Mouse (Mus musculus) CH12.LX (cell line): ENCODE data around the gene H2-Aa. TPM values are rescaled to one million over a fixed set of nuclear protein-coding genes. Genes with fewer than 3 reads are reported as not detected.

ENCODE experiments used
- DNase-seq: peaks from one replicate; pipeline ENCODE4 v3.0.0-alpha.2; 2013; ENCODE audit errors: extremely low read depth
- H3K27ac ChIP-seq: 2 replicates; pipeline ENCODE4 v1.5.1; 2012; ENCODE audit warnings: low read depth, mild to moderate bottlenecking, control low read depth, moderate library complexity; ENCODE audit not compliant: insufficient read depth
- H3K27me3 ChIP-seq: replicated peaks from 2 replicates; pipeline ENCODE3; 2012; ENCODE audit warnings: inconsistent platforms
- H3K36me3 ChIP-seq, 2 experiments: replicated peaks in 1 of 2; 2 replicates each; pipeline versions ENCODE3 to v1.6.1; 2012; ENCODE audit warnings: inconsistent platforms in 1 of 2, low read length in 1 of 2, mild to moderate bottlenecking in 1 of 2, mixed read lengths in 1 of 2, moderate library complexity in 1 of 2; ENCODE audit not compliant: control insufficient read depth in 1 of 2, insufficient read depth in 1 of 2
- H3K4me1 ChIP-seq, 2 experiments: 2 replicates each; pipeline ENCODE4 v1.6.1; 2012; ENCODE audit warnings: inconsistent platforms in 1 of 2, moderate library complexity in 1 of 2; ENCODE audit not compliant: insufficient read depth in 2 of 2, control insufficient read depth in 1 of 2
- H3K4me2 ChIP-seq: 2 replicates; pipeline ENCODE4 v1.6.1; 2012; ENCODE audit warnings: low read depth, mild to moderate bottlenecking, control low read depth; ENCODE audit not compliant: poor library complexity, insufficient read depth, severe bottlenecking
- H3K4me3 ChIP-seq, 3 experiments: fragments of 150-350 bp in 1 of 3; sonication (generic) in 1 of 3; replicated peaks in 1 of 3; 2 replicates each; pipeline versions ENCODE3 to v1.5.1; 2011 to 2012; ENCODE audit warnings: low read depth in 2 of 3, low read length in 2 of 3, mild to moderate bottlenecking in 2 of 3, moderate library complexity in 2 of 3, control low read depth in 1 of 3, improper control_type of control experiment in 1 of 3, inconsistent platforms in 1 of 3, mixed read lengths in 1 of 3; ENCODE audit not compliant: poor library complexity in 1 of 3
- H3K79me2 ChIP-seq: replicated peaks from 2 replicates; pipeline ENCODE4 v1.6.1; 2012; ENCODE audit warnings: mild to moderate bottlenecking, moderate library complexity; ENCODE audit not compliant: control insufficient read depth, poor library complexity, insufficient read depth, severe bottlenecking; ENCODE audit errors: extremely low read depth
- H3K9ac ChIP-seq: 2 replicates; pipeline ENCODE4 v1.6.1; 2012; ENCODE audit warnings: low read depth, mild to moderate bottlenecking, control low read depth, moderate library complexity; ENCODE audit not compliant: insufficient read depth
- H3K9me3 ChIP-seq: replicated peaks from 2 replicates; pipeline ENCODE3; 2012; ENCODE audit warnings: low read length, inconsistent platforms, mixed read lengths
- BHLHE40 ChIP-seq: IDR thresholded peaks from 2 replicates; pipeline ENCODE4 v1.6.1; 2011; ENCODE audit warnings: mild to moderate bottlenecking, low read depth, low read length, improper control_type of control experiment
- ELF1 ChIP-seq: IDR thresholded peaks from 2 replicates; pipeline ENCODE4 v1.6.1; 2014; ENCODE audit warnings: low read depth, mild to moderate bottlenecking, inconsistent platforms, low read length, improper control_type of control experiment
- EP300 ChIP-seq: IDR thresholded peaks from 2 replicates; pipeline ENCODE4 v1.6.1; 2011; ENCODE audit warnings: low read length, improper control_type of control experiment
- ETS1 ChIP-seq: conservative IDR thresholded peaks from 2 replicates; pipeline ENCODE4 v1.6.1; 2012; ENCODE audit warnings: low read depth, mild to moderate bottlenecking, inconsistent platforms, low read length, improper control_type of control experiment, moderate library complexity
- GABPA ChIP-seq: IDR thresholded peaks from 2 replicates; pipeline ENCODE4 v1.6.1; 2012; ENCODE audit warnings: low read depth, low read length, improper control_type of control experiment, inconsistent platforms; ENCODE audit not compliant: insufficient replicate concordance
- HCFC1 ChIP-seq: IDR thresholded peaks from 2 replicates; pipeline ENCODE4 v1.6.1; 2012; ENCODE audit warnings: low read depth, mild to moderate bottlenecking, inconsistent platforms, low read length, improper control_type of control experiment
- JUN ChIP-seq: IDR thresholded peaks from 2 replicates; pipeline ENCODE4 v1.6.1; 2011; ENCODE audit warnings: low read depth, mild to moderate bottlenecking, low read length, improper control_type of control experiment, moderate library complexity; ENCODE audit not compliant: insufficient read depth
- MAX ChIP-seq: IDR thresholded peaks from 2 replicates; pipeline ENCODE4 v1.6.1; 2011; ENCODE audit warnings: low read length, improper control_type of control experiment
- MEF2A ChIP-seq: IDR thresholded peaks from 2 replicates; pipeline ENCODE4 v1.6.1; 2014; ENCODE audit warnings: low read depth, mild to moderate bottlenecking, inconsistent platforms, low read length, improper control_type of control experiment, borderline replicate concordance
- NELFE ChIP-seq: IDR thresholded peaks from 2 replicates; pipeline ENCODE4 v1.6.1; 2011; ENCODE audit warnings: low read depth, low read length, improper control_type of control experiment
- POLR2A ChIP-seq: IDR thresholded peaks from 2 replicates; pipeline ENCODE4 v1.6.1; 2011; ENCODE audit warnings: low read depth, mild to moderate bottlenecking, improper control_type of control experiment, low read length
- POLR2AphosphoS2 ChIP-seq: IDR thresholded peaks from 2 replicates; pipeline ENCODE4 v1.6.1; 2011; ENCODE audit warnings: low read depth, low read length, improper control_type of control experiment
- RAD21 ChIP-seq: IDR thresholded peaks from 2 replicates; pipeline ENCODE4 v1.6.1; 2011; ENCODE audit warnings: low read depth, mild to moderate bottlenecking, low read length, improper control_type of control experiment, moderate library complexity
- RCOR1 ChIP-seq: conservative IDR thresholded peaks from 2 replicates; pipeline ENCODE4 v1.6.1; 2012; ENCODE audit warnings: low read depth, mild to moderate bottlenecking, inconsistent platforms, low read length, improper control_type of control experiment
- SIN3A ChIP-seq: IDR thresholded peaks from 2 replicates; pipeline ENCODE4 v1.6.1; 2012; ENCODE audit warnings: low read length, improper control_type of control experiment, inconsistent platforms
- SMC3 ChIP-seq: IDR thresholded peaks from 2 replicates; pipeline ENCODE4 v1.6.1; 2011; ENCODE audit warnings: low read depth, low read length, improper control_type of control experiment
- TBP ChIP-seq: conservative IDR thresholded peaks from 2 replicates; pipeline ENCODE4 v1.6.1; 2011; ENCODE audit warnings: low read depth, low read length, improper control_type of control experiment
- TCF12 ChIP-seq: IDR thresholded peaks from 2 replicates; pipeline ENCODE4 v1.6.1; 2014; ENCODE audit warnings: low read depth, mild to moderate bottlenecking, inconsistent platforms, low read length, improper control_type of control experiment
- ZKSCAN1 ChIP-seq: IDR thresholded peaks from 2 replicates; pipeline ENCODE4 v1.6.1; 2012; ENCODE audit warnings: low read depth, inconsistent platforms, low read length, improper control_type of control experiment, borderline replicate concordance
- dilution Hi-C: fragments of 300-500 bp; cut with MboI; formaldehyde crosslinking; loops from 2 replicates; pipeline ENCODE4 v1.14.3; 2020; ENCODE audit warnings: low sequenced_read_pairs; ENCODE audit not compliant: extremely low pct_unique_long_range_greater_than_20kb, extremely low pct_ligation_motif_present
- in situ Hi-C: fragments of 300-500 bp; cut with MboI; formaldehyde crosslinking; loops from 3 replicates; pipeline ENCODE4 v1.14.3; 2019; ENCODE audit warnings: low sequenced_read_pairs, low pct_ligation_motif_present, low pct_unique_long_range_greater_than_20kb, mixed read lengths
- polyA plus RNA-seq: library from polyadenylated mRNA; unstranded; fragments of >175 nt; gene quantifications from 2 replicates; pipeline ENCODE4 v1.2.1, GENCODE M21; 2012; ENCODE audit warnings: low read depth; ENCODE audit not compliant: insufficient read length
- total RNA-seq, 2 experiments: library from RNA; depleted of rRNA; stranded (reverse); fragments of 300-350 nt in 1 of 2; fragments of >200 nt in 1 of 2; gene quantifications; 2 replicates each; pipeline ENCODE4 v1.2.3; 2012 to 2014

H2-Aa gene
- total and polyA plus RNA-seq, 3 experiments = 385 to 958 (median 488) TPM

- H3K27me3 ChIP-seq = no peaks in the 10 kb centered on the region
- H3K4me3 ChIP-seq = no peak overlapping the region
- H3K4me1 ChIP-seq = peaks cover 0 to 19% of the 10 kb centered on the region in 2 experiments; a peak in 3 of 4 replicates
- H3K9ac ChIP-seq = no peak overlapping the region
- in situ Hi-C loops (loop anchor here (10.0 kb wide), 1 partner anchor 314 kb away; no protein-coding TSS in a partner anchor), dilution Hi-C loops (no loop called here)
- no peaks in the 10 kb centered on the region for H3K79me2 ChIP-seq
- DNase-seq = no peak
- peaks cover 0 to 44% of the 10 kb centered on the region in 2 experiments for H3K36me3 ChIP-seq
- no peak overlapping the region for H3K27ac ChIP-seq
- H3K4me2 ChIP-seq = no peak overlapping the region
- peaks cover 10% of the 10 kb centered on the region for H3K9me3 ChIP-seq
- TF ChIP-seq JUN = no peak
Measured at GRCm38 (mm10) chr17:34240916-34241315, 46.7 kb downstream of the H2-Aa start.

- H3K4me1 ChIP-seq = peaks cover 0 to 23% of the 10 kb centered on the region in 2 experiments; a peak in 3 of 4 replicates
- dilution Hi-C loops = no loop called here
- peak overlapping the region in 1 of 3 experiments; percentile 49 for H3K4me3 ChIP-seq
- TF ChIP-seq NELFE = no peak
- TF ChIP-seq GABPA = no peak
- no peak for TF ChIP-seq ELF1
- no peak for TF ChIP-seq TCF12
- no peak for TF ChIP-seq MAX
- TF ChIP-seq RAD21 = no peak
- TF ChIP-seq SIN3A = no peak
- no peak for TF ChIP-seq ZKSCAN1
- no peak for TF ChIP-seq POLR2A
- TF ChIP-seq MEF2A = no peak
- no peak for TF ChIP-seq HCFC1
- no peak for TF ChIP-seq TBP
- TF ChIP-seq BHLHE40 = no peak
- no peak for TF ChIP-seq POLR2AphosphoS2
- TF ChIP-seq JUN = no peak
- no peak for TF ChIP-seq EP300
- no peak for TF ChIP-seq RCOR1
- no peak for TF ChIP-seq SMC3
- TF ChIP-seq ETS1 = no peak
- H3K4me2 ChIP-seq = no peak overlapping the region
- H3K9ac ChIP-seq = no peak overlapping the region
- H3K36me3 ChIP-seq = peaks cover 0 to 42% of the 10 kb centered on the region in 2 experiments
- H3K79me2 ChIP-seq = no peaks in the 10 kb centered on the region
- no peak overlapping the region for H3K27ac ChIP-seq
- in situ Hi-C loops = loop anchor here (10.0 kb wide), 1 partner anchor 314 kb away; no protein-coding TSS in a partner anchor
- no peak for DNase-seq
- H3K9me3 ChIP-seq = peaks cover 10% of the 10 kb centered on the region
- no peaks in the 10 kb centered on the region for H3K27me3 ChIP-seq
Measured at GRCm38 (mm10) chr17:34240366-34240765, 47.3 kb downstream of the H2-Aa start.
